Mouse (Mus musculus) ovary, postnatal 10 days (tissue): ENCODE measurements around the gene Rab6b.

Experiments
- DNase-seq: peaks from one replicate; pipeline ENCODE4 v3.0.0; 2022; ENCODE audit warnings: low spot score

Gene Rab6b

GRCm38 (mm10) chr9:103111621-103112470 lies at the start of gene Rab6b:
Gene Rab6b (plus strand): TSS chr9:103111787.
- DNase-seq = no peak

- no peak for DNase-seq
Measured at GRCm38 (mm10) chr9:103063591-103063990, 48.0 kb upstream of the Rab6b start.

- DNase-seq = no peak
Measured at GRCm38 (mm10) chr9:103066845-103067244, 44.7 kb upstream of the Rab6b start.

GRCm38 (mm10) chr9:103067651-103068050 lies 43.9 kb upstream of the Rab6b start:
- no peak for DNase-seq

GRCm38 (mm10) chr9:103068769-103069168 lies 42.8 kb upstream of the Rab6b start:
- DNase-seq = no peak

- DNase-seq = no peak
Measured at GRCm38 (mm10) chr9:103071541-103072203, 39.9 kb upstream of the Rab6b start.

GRCm38 (mm10) chr9:103072204-103072599 lies 39.4 kb upstream of the Rab6b start:
- DNase-seq = no peak

- DNase-seq = no peak
Measured at GRCm38 (mm10) chr9:103072926-103073515, 38.6 kb upstream of the Rab6b start.

GRCm38 (mm10) chr9:103076836-103077531 lies 34.6 kb upstream of the Rab6b start:
- no peak for DNase-seq

GRCm38 (mm10) chr9:103078194-103078691 lies 33.3 kb upstream of the Rab6b start:
- no peak for DNase-seq

- DNase-seq = no peak
Measured at GRCm38 (mm10) chr9:103080211-103080610, 31.4 kb upstream of the Rab6b start.

GRCm38 (mm10) chr9:103082246-103082975 lies 29.2 kb upstream of the Rab6b start:
- no peak for DNase-seq

GRCm38 (mm10) chr9:103083405-103083804 lies 28.2 kb upstream of the Rab6b start:
- no peak for DNase-seq

GRCm38 (mm10) chr9:103086736-103087135 lies 24.9 kb upstream of the Rab6b start:
- no peak for DNase-seq

GRCm38 (mm10) chr9:103087301-103087700 lies 24.3 kb upstream of the Rab6b start:
- DNase-seq = no peak

- DNase-seq = no peak
Measured at GRCm38 (mm10) chr9:103088661-103089060, 22.9 kb upstream of the Rab6b start.

- DNase-seq = no peak
Measured at GRCm38 (mm10) chr9:103090116-103090875, 21.3 kb upstream of the Rab6b start.

- no peak for DNase-seq
Measured at GRCm38 (mm10) chr9:103091039-103091883, 20.3 kb upstream of the Rab6b start.

- DNase-seq = peak; percentile 64
Measured at GRCm38 (mm10) chr9:103092248-103092647, 19.3 kb upstream of the Rab6b start.

- no peak for DNase-seq
Measured at GRCm38 (mm10) chr9:103093681-103094080, 17.9 kb upstream of the Rab6b start.
